Mouse (Mus musculus) liver, adult 2 months (tissue): Measurements from ENCODE around the gene Gm28308.

Experiments
- CTCF ChIP-seq: fragments of 200-500 bp; IDR thresholded peaks from 2 replicates; pipeline ENCODE4 v1.5.1; 2011; ENCODE audit warnings: low read depth, low read length, control low read depth
- POLR2A ChIP-seq: fragments of 200-500 bp; IDR thresholded peaks from 2 replicates; pipeline ENCODE4 v1.6.1; 2011; ENCODE audit warnings: low read length, control low read depth; ENCODE audit not compliant: insufficient read depth; ENCODE audit errors: extremely low read depth

DNA sequence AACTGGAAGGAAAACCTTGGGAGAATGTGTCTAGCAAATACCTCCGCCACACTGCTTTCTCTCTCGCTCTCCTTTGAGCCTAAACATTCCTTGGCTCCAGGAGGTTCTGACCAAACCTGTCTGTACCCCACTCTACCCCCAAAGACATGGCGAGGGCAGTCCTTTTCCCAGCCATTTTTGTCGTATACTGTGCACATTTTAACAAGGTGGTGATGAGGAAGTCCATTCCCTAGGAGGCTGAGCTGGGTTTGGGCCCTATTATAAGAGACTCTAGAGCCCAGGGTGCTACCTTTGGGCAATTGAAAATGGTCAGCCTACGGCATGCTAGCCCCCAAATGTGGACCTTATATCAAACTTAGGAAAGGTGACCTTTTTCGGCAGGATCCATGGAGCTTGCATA lies 22.7 kb upstream of the Gm28308 start:
- TF ChIP-seq CTCF, result no peak
- TF ChIP-seq POLR2A, result no peak
